Mouse (Mus musculus): ENCODE measurements around the gene Ano3. TPM values are rescaled to one million over a fixed set of nuclear protein-coding genes. Genes with fewer than 3 reads are reported as not detected.

Ano3 gene
- total and polyA plus RNA-seq, 3 experiments = not detected

GRCm38 (mm10) chr2:110709436-110709835 lies 241.3 kb downstream of the Ano3 start:
- no peaks in the 10 kb centered on the region for H3K27me3 ChIP-seq (replicated peaks)
- H3K27ac ChIP-seq (ENCODE audit: insufficient read depth, low read depth) = no peak overlapping the region
- no peak for DNase-seq (ENCODE audit: extremely low read depth)
- dilution Hi-C loops (cut with MboI; ENCODE audit: extremely low pct_ligation_motif_present, extremely low pct_unique_long_range_greater_than_20kb, low sequenced_read_pairs) = no loop called here
- no peak overlapping the region for H3K4me2 ChIP-seq (ENCODE audit: insufficient read depth, low read depth, poor library complexity, severe bottlenecking)
- no peak overlapping the region for H3K4me3 ChIP-seq (replicated peaks in 1 of 3; ENCODE audit: low read depth in 2 of 3, low read length in 2 of 3, poor library complexity in 1 of 3)
- no peak overlapping the region for H3K9ac ChIP-seq (ENCODE audit: insufficient read depth, low read depth)
- H3K4me1 ChIP-seq (ENCODE audit: control insufficient read depth in 1 of 2, insufficient read depth in 2 of 2) = no peaks in the 10 kb centered on the region
- no peaks in the 10 kb centered on the region for H3K36me3 ChIP-seq (replicated peaks in 1 of 2; ENCODE audit: control insufficient read depth in 1 of 2, insufficient read depth in 1 of 2, low read length in 1 of 2)
- TF ChIP-seq CHD1 (IDR thresholded peaks at IDR 0.05; ENCODE audit: low read depth, low read length) = no peak
- no peak for TF ChIP-seq POLR2A (IDR thresholded peaks at IDR 0.05; ENCODE audit: low read depth, low read length)
- TF ChIP-seq CTCF (conservative IDR thresholded peaks at IDR 0.05 in 1 of 2, IDR thresholded peaks at IDR 0.05 in 1 of 2; ENCODE audit: low read depth in 2 of 2, low read length in 2 of 2) = no peak
- TF ChIP-seq E2F4 (IDR thresholded peaks at IDR 0.05; ENCODE audit: insufficient replicate concordance, low read depth, low read length) = no peak
- TF ChIP-seq ELF1 (IDR thresholded peaks at IDR 0.05; ENCODE audit: low read depth, low read length) = no peak
- no peak for TF ChIP-seq ZNF384 (IDR thresholded peaks at IDR 0.05; ENCODE audit: low read depth, low read length)
- in situ Hi-C loops (cut with MboI; ENCODE audit: low pct_ligation_motif_present, low pct_unique_long_range_greater_than_20kb, low sequenced_read_pairs) = no loop called here
- peaks cover 26% of the 10 kb centered on the region for H3K9me3 ChIP-seq (replicated peaks; ENCODE audit: low read length)
- H3K79me2 ChIP-seq (replicated peaks; ENCODE audit: control insufficient read depth, extremely low read depth, insufficient read depth, poor library complexity, severe bottlenecking) = no peaks in the 10 kb centered on the region

DNA sequence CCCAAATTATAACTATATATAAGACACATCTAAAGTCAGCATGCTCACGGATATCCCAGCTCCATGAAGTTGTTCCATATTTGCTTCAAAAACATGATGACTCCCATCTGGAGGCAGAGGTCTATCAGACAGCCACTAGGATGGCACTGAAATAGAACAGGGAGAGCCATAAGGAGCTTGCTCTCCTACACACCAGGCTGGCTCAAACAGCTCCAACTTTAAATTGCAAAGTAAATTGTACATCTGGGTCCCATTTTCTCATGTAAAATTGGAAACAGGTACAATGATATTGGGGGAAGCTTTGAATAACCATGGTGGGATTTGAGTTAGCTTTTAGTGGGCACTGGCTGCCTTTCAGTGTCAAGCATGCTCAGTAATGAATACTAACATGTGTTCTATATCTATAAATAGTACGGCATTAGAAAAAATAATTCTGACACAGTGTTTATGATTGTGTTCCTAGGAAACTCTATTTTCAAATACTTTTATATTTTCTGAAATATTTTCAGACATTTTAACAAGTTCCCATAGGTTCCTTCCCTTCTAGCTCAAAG lies 279.6 kb downstream of the Ano3 start:
- DNase-seq (ENCODE audit: extremely low read depth) = no peak
- dilution Hi-C loops (cut with MboI; ENCODE audit: extremely low pct_ligation_motif_present, extremely low pct_unique_long_range_greater_than_20kb, low sequenced_read_pairs) (no loop called here), in situ Hi-C loops (cut with MboI; ENCODE audit: low pct_ligation_motif_present, low pct_unique_long_range_greater_than_20kb, low sequenced_read_pairs) (no loop called here)
- no peaks in the 10 kb centered on the region for H3K79me2 ChIP-seq (replicated peaks; ENCODE audit: control insufficient read depth, extremely low read depth, insufficient read depth, poor library complexity, severe bottlenecking)
- no peak overlapping the region for H3K4me2 ChIP-seq (ENCODE audit: insufficient read depth, low read depth, poor library complexity, severe bottlenecking)
- H3K27me3 ChIP-seq (replicated peaks) = no peaks in the 10 kb centered on the region
- H3K27ac ChIP-seq (ENCODE audit: insufficient read depth, low read depth) = no peak overlapping the region
- no peaks in the 10 kb centered on the region for H3K36me3 ChIP-seq (replicated peaks in 1 of 2; ENCODE audit: control insufficient read depth in 1 of 2, insufficient read depth in 1 of 2, low read length in 1 of 2)
- H3K4me1 ChIP-seq (ENCODE audit: control insufficient read depth in 1 of 2, insufficient read depth in 2 of 2) = no peaks in the 10 kb centered on the region
- no peak overlapping the region for H3K9ac ChIP-seq (ENCODE audit: insufficient read depth, low read depth)
- no peak for TF ChIP-seq POLR2AphosphoS2 (IDR thresholded peaks at IDR 0.05; ENCODE audit: low read depth, low read length)
- no peak for TF ChIP-seq POLR2A (IDR thresholded peaks at IDR 0.05; ENCODE audit: low read depth, low read length)
- TF ChIP-seq MYC (IDR thresholded peaks at IDR 0.05; ENCODE audit: low read depth, low read length) = no peak
- TF ChIP-seq USF1 (IDR thresholded peaks at IDR 0.05; ENCODE audit: low read depth, low read length) = no peak
- TF ChIP-seq NRF1 (IDR thresholded peaks at IDR 0.05; ENCODE audit: low read depth, low read length) = no peak
- TF ChIP-seq SIN3A (IDR thresholded peaks at IDR 0.05; ENCODE audit: low read length) = no peak
- TF ChIP-seq JUND (conservative IDR thresholded peaks at IDR 0.05; ENCODE audit: low read depth, low read length) = no peak
- no peak for TF ChIP-seq MAX (IDR thresholded peaks at IDR 0.05; ENCODE audit: low read length)
- no peak for TF ChIP-seq USF2 (conservative IDR thresholded peaks at IDR 0.05; ENCODE audit: low read depth, low read length)
- no peak for TF ChIP-seq CHD1 (IDR thresholded peaks at IDR 0.05; ENCODE audit: low read depth, low read length)
- no peak for TF ChIP-seq TBP (conservative IDR thresholded peaks at IDR 0.05; ENCODE audit: low read depth, low read length)
- TF ChIP-seq GABPA (IDR thresholded peaks at IDR 0.05; ENCODE audit: insufficient replicate concordance, low read depth, low read length) = no peak
- H3K9me3 ChIP-seq (replicated peaks; ENCODE audit: low read length) = peaks cover 12% of the 10 kb centered on the region
- H3K4me3 ChIP-seq (replicated peaks in 1 of 3; ENCODE audit: low read depth in 2 of 3, low read length in 2 of 3, poor library complexity in 1 of 3) = no peak overlapping the region

Measured in CH12.LX (cell line).